Mouse (Mus musculus) stomach, postnatal 0 days (tissue): ENCODE data around the gene Cnot2. TPM values are rescaled to one million over a fixed set of nuclear protein-coding genes. Genes with fewer than 3 reads are reported as not detected.
"Not testable (repeated sequence)": the region's sequence is repeated elsewhere in the genome, so short reads cannot be mapped to it uniquely, and the experiment has no call there.

Experiments
- ATAC-seq: fragments of 200-750 bp; cut with Nextera tagmentation; 2 replicates; pipeline ENCODE4 v1.8.0; 2017; ENCODE audit not compliant: low FRiP score, low TSS enrichment
- DNase-seq: peaks from one replicate; pipeline ENCODE4 v3.0.0-alpha.2; 2016; ENCODE audit warnings: low spot score
- H3K27ac ChIP-seq: fragments of 300-500 bp; sonication (generic); replicated peaks from 2 replicates; pipeline ENCODE4 v1.5.1; 2014; ENCODE audit warnings: mild to moderate bottlenecking, control low read depth
- H3K27me3 ChIP-seq: fragments of 300-500 bp; sonication (generic); 2 replicates; pipeline ENCODE4 v1.6.1; 2014; ENCODE audit warnings: low read length; ENCODE audit not compliant: control insufficient read depth, insufficient read depth
- H3K36me3 ChIP-seq: fragments of 300-500 bp; sonication (generic); 2 replicates; pipeline ENCODE4 v1.6.1; 2014; ENCODE audit warnings: low read length, mixed read lengths; ENCODE audit not compliant: control insufficient read depth, insufficient read depth
- H3K4me1 ChIP-seq: fragments of 300-500 bp; sonication (generic); replicated peaks from 2 replicates; pipeline ENCODE4 v1.6.1; 2014; ENCODE audit warnings: antibody characterized with exemption; ENCODE audit not compliant: control insufficient read depth, insufficient read depth
- H3K4me2 ChIP-seq: fragments of 300-500 bp; sonication (generic); replicated peaks from 2 replicates; pipeline ENCODE4 v1.6.1; 2014; ENCODE audit warnings: low read depth, mild to moderate bottlenecking, control low read depth, moderate library complexity
- H3K4me3 ChIP-seq: fragments of 300-500 bp; sonication (generic); 2 replicates; pipeline ENCODE4 v1.5.1; 2014; ENCODE audit warnings: low read depth, low read length, control low read depth
- H3K9ac ChIP-seq: fragments of 300-500 bp; sonication (generic); 2 replicates; pipeline ENCODE4 v1.6.1; 2014; ENCODE audit warnings: mild to moderate bottlenecking, low read length, control low read depth, mixed read lengths
- H3K9me3 ChIP-seq: fragments of 300-500 bp; sonication (generic); 2 replicates; pipeline ENCODE4 v1.6.1; 2016; ENCODE audit warnings: low read length; ENCODE audit not compliant: control insufficient read depth
- CTCF ChIP-seq: IDR thresholded peaks from 2 replicates; pipeline ENCODE4 v1.5.1; 2016; ENCODE audit warnings: antibody characterized with exemption, low read depth, mild to moderate bottlenecking, moderate library complexity
- EP300 ChIP-seq: optimal IDR thresholded peaks from 2 replicates; pipeline ENCODE3; 2016; ENCODE audit warnings: antibody characterized with exemption
- WGBS: fragments of 180-500 bp; shearing (Covaris S2); extraction: QIAGEN DNeasy Blood & Tissue Kit; methylation state at CpG from one replicate; pipeline ENCODE4 v1.1.7; 2014; 5-methylcytosine and 5-hydroxymethylcytosine counted together
- polyA plus RNA-seq: library from polyadenylated mRNA; unstranded; fragments of >200 nt; fragmentation: Nextera tagmentation; extraction: Ambion mirVana; gene quantifications from 2 replicates; pipeline ENCODE4 v1.2.1, GENCODE M21; 2015

Cnot2 gene
- polyA plus RNA-seq, 1 experiment from 2014 or later = 38.0 TPM

DNA sequence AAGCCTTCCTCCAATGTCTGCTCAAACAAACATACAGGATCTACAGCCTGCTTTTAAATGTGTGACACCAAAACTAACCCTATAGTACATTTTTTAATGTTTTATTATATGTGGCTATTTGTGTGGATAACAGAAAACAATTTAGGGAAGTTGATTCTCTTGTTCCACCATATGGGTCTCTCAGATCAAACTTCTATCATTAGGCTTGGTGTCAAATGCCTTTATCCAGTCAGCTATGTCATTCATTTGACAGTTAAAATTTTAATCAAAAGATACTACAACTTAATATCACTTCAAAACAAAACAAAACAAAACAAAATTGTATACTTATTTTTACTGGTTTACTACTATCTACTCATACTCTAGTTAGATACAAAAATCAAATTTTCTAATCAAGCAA is 2.9 kb downstream of the Cnot2 start:
- Histone ChIP-seq H3K4me3 (no peak overlapping the region), H3K4me1 (no peaks in the 10 kb centered on the region), H3K27me3 (no peaks in the 10 kb centered on the region), H3K9me3 (no peaks in the 10 kb centered on the region), H3K9ac (no peak overlapping the region), H3K27ac (no peak overlapping the region), H3K36me3 (no peaks in the 10 kb centered on the region), H3K4me2 (no peak overlapping the region)
- TF ChIP-seq CTCF (no peak), EP300 (no peak)
- DNase-seq (no peak), ATAC-seq (no peak)

DNA sequence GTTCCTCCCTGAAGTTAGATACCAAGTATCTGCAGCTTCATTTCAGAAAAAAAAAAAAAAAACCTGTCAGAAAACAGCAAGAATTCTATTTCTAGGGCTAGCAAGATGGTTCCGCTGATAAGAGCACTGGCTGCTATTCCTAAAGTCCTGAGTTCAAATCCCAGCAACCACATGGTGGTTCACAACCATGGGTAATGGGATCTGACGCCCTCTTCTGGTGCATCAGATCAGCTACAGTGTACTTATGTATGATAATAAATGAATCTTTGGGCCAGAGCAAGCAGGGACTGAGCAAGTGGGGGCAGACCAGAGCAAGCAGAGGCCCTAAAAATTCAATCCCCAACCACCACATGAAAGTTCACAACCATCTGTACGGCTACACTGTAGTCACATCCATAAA is 4.1 kb downstream of the Cnot2 start:
- no peak for TF ChIP-seq EP300
- peak; percentile 46 for TF ChIP-seq CTCF
- 80% methylated on average over 3 of the region's 3 CpGs for WGBS
- H3K4me1 ChIP-seq = no peaks in the 10 kb centered on the region

DNA sequence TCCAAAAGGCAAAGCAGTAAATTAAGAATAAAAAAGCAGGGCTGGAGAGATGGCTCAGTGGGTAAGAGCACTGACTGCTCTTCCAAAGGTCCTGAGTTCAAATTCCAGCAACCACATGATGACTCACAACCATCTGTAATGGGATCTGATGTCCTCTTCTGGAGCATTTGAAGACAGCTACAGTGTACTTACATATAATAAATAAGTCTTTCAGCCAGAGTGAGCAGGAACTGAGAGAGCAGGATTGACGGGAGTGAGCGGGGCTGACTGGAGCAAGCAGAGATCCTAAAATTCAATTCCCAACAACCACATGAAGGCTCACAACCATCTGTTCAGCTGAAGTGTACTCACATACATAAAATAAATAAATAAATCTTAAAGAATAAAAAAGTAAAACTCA is 5.2 kb downstream of the Cnot2 start:
- DNase-seq, H3K4me2 ChIP-seq, H3K9me3 ChIP-seq, H3K27me3 ChIP-seq, H3K4me1 ChIP-seq, H3K36me3 ChIP-seq, H3K4me3 ChIP-seq, H3K27ac ChIP-seq, H3K9ac ChIP-seq, ATAC-seq: not testable (repeated sequence)
- 69% methylated on average over 2 of the region's 2 CpGs for WGBS

More for the DNA sequence above, 4.1 kb downstream of the Cnot2 start:
- Histone ChIP-seq H3K9me3 (no peaks in the 10 kb centered on the region), H3K27ac (no peak overlapping the region), H3K36me3 (no peaks in the 10 kb centered on the region), H3K27me3 (no peaks in the 10 kb centered on the region), H3K9ac (no peak overlapping the region), H3K4me2 (no peak overlapping the region), H3K4me3 (no peak overlapping the region)
- ATAC-seq (no peak), DNase-seq (no peak)

DNA sequence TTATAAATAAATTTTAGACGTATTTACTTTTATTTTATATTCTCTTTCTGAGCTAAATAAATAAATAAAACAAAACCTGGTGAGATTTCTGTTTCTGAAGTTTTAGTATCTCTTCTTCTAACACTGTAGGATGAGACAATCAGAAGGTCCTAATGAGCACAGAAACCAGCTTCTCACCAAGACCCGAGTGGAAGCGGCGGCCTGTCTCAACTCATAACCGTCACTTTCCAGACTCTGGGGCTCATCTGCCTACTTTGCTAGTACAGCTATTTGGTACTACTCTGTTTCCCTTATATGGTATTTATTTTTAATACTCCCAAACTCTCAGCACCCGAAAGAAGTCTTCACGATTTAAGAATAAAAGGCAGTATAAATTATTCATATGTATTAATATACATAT is 10.8 kb downstream of the Cnot2 start:
- Histone ChIP-seq H3K4me2 (no peak overlapping the region), H3K4me1 (no peaks in the 10 kb centered on the region), H3K4me3 (no peak overlapping the region), H3K9ac (no peak overlapping the region), H3K27me3 (no peaks in the 10 kb centered on the region), H3K9me3 (no peaks in the 10 kb centered on the region), H3K36me3 (no peaks in the 10 kb centered on the region), H3K27ac (no peak overlapping the region)
- no peak for TF ChIP-seq CTCF
- TF ChIP-seq EP300 = no peak
- DNase-seq (no peak), ATAC-seq (no peak)
- 71% methylated on average over 7 of the region's 7 CpGs for WGBS

DNA sequence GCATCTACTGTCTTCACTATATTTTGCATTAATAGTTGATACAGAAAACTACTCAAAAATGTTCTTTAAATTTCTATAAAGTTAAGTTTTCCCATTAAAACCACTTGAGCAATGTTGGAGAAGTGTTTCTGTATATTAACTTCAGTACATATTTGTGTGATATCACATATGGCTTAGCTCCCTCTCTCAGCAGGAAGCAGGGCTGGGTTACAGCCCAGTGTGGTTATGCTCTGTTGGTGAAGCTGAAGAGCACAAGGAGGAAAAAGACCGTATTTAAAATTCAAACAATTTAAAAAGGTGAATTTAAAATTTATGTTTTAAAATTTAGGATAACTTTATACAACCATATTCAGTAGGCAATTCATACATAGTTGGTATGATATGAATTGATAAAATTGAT is 12.8 kb downstream of the Cnot2 start:
- WGBS = 56% methylated on average over 1 of the region's 1 CpGs
- H3K4me2 ChIP-seq = no peak overlapping the region
- TF ChIP-seq EP300 (no peak), CTCF (no peak)
- H3K9ac ChIP-seq = no peak overlapping the region
- H3K4me3 ChIP-seq = no peak overlapping the region
- H3K4me1 ChIP-seq = no peaks in the 10 kb centered on the region
- no peaks in the 10 kb centered on the region for H3K9me3 ChIP-seq
- DNase-seq = no peak
- H3K27ac ChIP-seq = no peak overlapping the region
- no peaks in the 10 kb centered on the region for H3K27me3 ChIP-seq
- no peaks in the 10 kb centered on the region for H3K36me3 ChIP-seq
- ATAC-seq = no peak

DNA sequence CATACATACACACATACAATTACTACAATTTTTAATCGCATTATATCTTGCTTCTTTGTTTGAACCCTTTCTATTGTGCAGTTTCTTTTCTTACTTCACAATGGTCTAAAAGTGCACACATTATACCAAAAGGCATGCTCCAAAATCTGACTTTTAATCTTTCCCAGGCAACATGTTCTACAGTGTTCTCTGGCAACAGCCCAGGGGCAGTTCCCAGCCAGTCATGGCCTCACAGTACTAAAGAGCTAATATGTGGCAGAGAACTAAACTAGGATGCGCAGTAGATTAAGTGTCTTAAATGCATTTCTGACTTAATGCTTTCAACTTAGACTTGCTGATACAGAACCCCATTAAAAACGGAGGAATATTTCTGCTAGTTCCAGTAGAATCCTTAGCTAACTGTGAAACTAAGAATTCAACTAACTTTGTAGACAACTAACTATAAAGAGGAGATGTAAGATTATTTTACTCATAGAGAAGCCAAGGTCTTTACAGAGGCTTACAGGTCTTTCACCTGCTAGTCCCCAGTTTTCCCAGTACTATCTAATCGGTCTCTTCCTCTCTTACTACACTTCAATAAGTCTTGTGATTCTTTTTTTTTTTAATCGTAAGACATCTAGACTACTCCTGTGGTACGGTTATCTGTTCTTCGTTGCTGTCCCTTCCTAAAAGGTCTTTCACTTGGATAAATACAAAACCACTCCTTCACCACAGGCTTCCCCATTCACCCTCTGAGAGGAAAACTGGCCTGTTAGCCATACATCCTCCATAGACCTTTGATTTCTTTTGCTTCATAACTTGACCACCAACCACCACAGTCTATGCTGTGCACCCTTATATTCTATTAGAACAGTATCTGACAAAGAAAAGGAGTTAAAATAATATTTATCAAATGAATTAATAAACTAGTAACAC is 13.6 kb downstream of the Cnot2 start:
- Histone ChIP-seq H3K27me3 (no peaks in the 10 kb centered on the region), H3K27ac (no peak overlapping the region), H3K36me3 (no peaks in the 10 kb centered on the region), H3K9me3 (no peaks in the 10 kb centered on the region), H3K4me3 (no peak overlapping the region), H3K4me2 (no peak overlapping the region), H3K9ac (no peak overlapping the region), H3K4me1 (no peaks in the 10 kb centered on the region)
- WGBS = 77% methylated on average over 7 of the region's 7 CpGs
- TF ChIP-seq EP300 (no peak), CTCF (no peak)
- DNase-seq = no peak
- ATAC-seq = no peak

DNA sequence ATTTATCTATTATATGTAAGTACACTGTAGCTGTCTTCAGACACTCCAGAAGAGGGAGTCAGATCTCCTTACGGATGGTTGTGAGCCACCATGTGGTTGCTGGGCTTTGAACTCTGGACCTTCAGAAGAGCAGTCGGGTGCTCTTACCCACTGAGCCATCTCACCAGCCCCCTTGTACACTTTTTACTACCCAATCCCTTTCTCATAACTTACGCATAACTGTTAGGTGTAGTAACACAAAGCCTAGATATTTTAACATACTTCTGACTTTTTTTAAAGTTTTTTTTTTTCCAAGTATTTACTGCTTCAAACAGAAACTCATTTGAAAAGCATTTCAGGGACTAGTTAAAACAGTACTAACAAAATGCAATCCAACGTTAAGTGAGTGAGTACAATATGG is 14.8 kb downstream of the Cnot2 start:
- H3K27me3 ChIP-seq, H3K4me1 ChIP-seq, H3K4me3 ChIP-seq, DNase-seq, H3K9ac ChIP-seq, H3K9me3 ChIP-seq, ATAC-seq, H3K27ac ChIP-seq, H3K4me2 ChIP-seq, H3K36me3 ChIP-seq: not testable (repeated sequence)
- WGBS = 76% methylated on average over 4 of the region's 4 CpGs
